Mouse (Mus musculus) erythroid progenitor cell, adult 5-6 weeks (primary cell): ENCODE data around the gene Aldh8a1. TPM values are rescaled to one million over a fixed set of nuclear protein-coding genes. Genes with fewer than 3 reads are reported as not detected.

ENCODE experiments used
- ATAC-seq: replicated peaks from 2 replicates; pipeline ENCODE4 v1.8.0; 2016; ENCODE audit warnings: moderate number of reproducible peaks, mild to moderate bottlenecking, moderate TSS enrichment, inconsistent platforms; ENCODE audit not compliant: poor library complexity, low FRiP score, severe bottlenecking
- total RNA-seq, 2 experiments: library from RNA; stranded (forward) in 1 of 2; stranded (reverse) in 1 of 2; fragments of 150-400 nt in 1 of 2; fragments of 186-747, 209-891 nt in 1 of 2; gene quantifications; 2 replicates each; pipeline versions ENCODE4 v1.2.3 to v1.2.4; 2015 to 2017; ENCODE audit warnings: low replicate concordance in 2 of 2

Aldh8a1 gene
- total RNA-seq, 2 experiments from 2014 or later = not detected

DNA sequence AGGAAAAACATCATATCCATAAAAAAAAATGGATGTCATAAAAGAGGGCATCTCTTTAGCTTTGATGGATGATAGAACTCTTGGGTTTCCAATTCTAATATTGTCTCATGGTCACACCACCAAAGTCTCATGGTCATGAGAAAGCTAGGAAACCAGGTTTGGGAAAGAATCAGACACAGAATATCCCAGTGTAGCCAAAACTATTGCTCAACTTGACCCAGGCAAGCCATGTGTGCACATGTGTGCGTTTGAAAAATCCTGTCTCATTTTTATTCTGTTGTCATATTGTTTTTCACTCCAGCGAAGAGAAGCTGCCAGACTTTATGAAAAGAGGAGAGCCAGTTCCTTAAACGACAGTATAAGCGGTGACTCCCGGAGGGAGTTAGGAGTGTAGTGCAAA is 33.6 kb downstream of the Aldh8a1 start:
- no peak for ATAC-seq

GRCm38 (mm10) chr10:21411621-21412205 is 34.6 kb downstream of the Aldh8a1 start:
- no peak for ATAC-seq

GRCm38 (mm10) chr10:21415031-21415430 is 37.9 kb downstream of the Aldh8a1 start:
- ATAC-seq = no peak

GRCm38 (mm10) chr10:21416184-21416583 is 39.1 kb downstream of the Aldh8a1 start:
- no peak for ATAC-seq

GRCm38 (mm10) chr10:21419188-21419587 is 42.1 kb downstream of the Aldh8a1 start:
- no peak for ATAC-seq

DNA sequence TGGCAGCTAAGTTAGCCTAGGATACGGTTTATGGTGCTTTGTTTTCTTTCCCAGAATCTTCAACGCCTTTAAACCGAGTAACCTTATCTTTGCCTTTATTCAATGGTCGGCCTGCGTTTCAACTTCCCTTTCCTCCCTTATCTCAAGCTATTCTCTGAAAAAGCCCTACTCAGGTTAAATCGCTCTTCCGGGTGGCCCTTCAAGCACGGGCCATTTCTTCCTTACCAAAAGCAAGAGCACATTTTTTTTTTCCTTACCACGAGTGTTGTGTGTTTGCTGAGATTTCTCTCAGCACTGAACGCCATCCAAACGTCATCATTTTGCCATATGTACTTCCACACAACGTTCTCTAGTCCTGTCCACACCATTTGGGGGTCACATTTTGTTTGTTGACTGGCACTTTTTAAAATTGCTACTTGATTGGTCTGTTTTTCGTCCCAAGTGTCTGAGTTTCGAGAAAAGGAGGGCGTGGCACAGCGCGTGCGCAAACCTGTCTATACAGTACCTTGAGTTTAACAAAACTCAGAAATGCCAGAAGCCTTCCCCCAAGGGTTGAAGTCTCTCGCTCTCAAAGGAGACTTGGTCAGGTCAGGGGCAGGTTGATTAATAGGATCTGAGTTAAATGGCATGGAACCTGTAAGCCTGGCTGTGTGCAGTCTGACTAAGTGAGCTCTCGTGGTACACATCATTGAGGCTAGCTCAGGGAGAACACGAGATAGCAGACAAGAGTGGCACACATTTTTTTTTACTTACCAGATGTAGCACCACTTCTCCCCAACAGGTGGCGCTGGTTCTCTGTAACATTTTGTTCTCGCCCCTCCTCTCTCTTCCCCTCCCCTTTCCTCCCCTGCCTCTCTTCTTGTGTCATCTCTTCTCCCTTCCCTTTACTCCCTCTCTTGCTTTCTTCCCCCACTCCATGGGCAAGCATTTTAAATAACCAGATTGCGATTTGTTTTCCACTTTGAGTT is 43.6 kb downstream of the Aldh8a1 start:
- no peak for ATAC-seq

DNA sequence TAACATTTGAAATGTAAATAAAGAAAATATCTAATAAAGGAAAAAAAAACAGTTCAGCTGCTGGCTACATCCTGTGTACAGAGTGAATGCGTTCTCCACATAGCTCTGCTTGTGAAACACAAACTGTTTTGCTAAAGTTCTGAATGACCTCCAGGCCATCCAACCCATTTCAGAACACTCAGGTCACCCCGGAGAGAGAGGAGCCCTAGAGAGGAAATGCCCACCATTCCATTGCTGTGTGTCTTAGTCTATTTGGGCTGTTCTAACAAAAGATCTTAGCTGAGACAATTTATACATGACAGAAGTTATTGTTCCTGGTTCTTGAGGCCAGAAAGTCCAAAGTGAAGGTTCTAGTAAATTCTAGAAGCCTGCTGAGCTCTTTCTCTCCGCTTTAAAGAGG is 49.4 kb downstream of the Aldh8a1 start:
- no peak for ATAC-seq

GRCm38 (mm10) chr10:21427996-21428395 is 50.9 kb downstream of the Aldh8a1 start:
- ATAC-seq = no peak

- no peak for ATAC-seq
Measured at GRCm38 (mm10) chr10:21439268-21439667, 62.2 kb downstream of the Aldh8a1 start.

GRCm38 (mm10) chr10:21441020-21441419 is 63.9 kb downstream of the Aldh8a1 start:
- no peak for ATAC-seq

GRCm38 (mm10) chr10:21441690-21442089 is 64.6 kb downstream of the Aldh8a1 start:
- ATAC-seq = no peak

DNA sequence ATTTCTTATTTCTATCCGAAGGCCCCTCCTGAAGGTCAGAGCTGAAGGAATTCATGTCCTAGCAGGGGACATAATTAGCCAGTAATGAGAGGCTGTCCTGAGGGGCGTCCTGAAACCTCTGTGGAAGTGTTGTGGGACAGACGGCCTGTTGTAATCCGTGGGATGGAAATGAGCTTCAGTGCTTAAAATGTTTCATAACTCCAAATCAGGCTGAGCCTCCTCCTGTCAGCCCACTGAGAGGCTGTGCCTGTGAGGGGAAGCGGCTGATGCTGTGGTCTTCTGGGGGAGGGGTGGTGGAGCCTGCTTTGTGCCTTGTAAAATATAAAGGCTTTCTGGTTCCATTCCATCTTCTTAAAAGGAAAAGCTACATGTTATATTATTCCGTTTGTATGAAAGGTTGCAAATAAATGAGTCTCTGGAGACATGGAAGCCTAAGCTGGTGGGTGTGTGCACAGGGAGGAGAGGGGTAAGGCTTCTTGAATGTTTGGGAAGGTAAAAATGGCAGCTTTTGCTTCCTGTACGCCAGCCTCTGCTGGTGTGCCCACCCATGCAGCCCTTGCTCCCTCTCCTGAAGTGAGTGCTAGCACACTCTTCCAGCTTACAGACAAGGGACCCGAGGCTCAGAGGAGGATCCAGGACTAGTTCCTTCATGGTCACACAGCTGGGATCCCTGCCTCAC is 66.7 kb downstream of the Aldh8a1 start:
- no peak for ATAC-seq

DNA sequence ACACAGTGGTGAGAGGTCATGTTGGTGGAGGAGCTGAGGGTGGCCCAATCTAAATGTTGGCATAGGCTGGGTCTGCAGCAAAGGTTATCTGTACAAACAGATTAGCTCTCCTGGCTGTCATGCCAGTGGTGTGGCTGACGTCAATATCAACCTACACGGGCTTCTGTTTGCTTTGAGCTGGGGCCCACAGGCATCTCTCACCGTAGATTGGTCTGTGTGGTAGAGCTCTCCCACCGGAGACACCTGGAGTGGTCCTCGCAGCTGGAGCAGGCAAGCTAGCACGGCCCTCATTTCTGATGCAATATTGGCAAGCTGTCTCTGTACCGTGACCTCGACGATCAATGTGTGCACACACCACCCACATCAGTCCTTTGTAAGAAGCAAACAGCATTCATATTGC is 67.3 kb downstream of the Aldh8a1 start:
- no peak for ATAC-seq

Other genes with a start within 250 kb of the Aldh8a1 start
- gene Myb, start 216.3 kb upstream of the Aldh8a1 start, total RNA-seq (2015; ENCODE audit: low replicate concordance) = 93.7 and 126 TPM in 2 replicates
- 43.9 and 54.2 TPM in 2 replicates for gene Myb, start 216.3 kb upstream of the Aldh8a1 start, total RNA-seq (2017; ENCODE audit: low replicate concordance)
- gene Hbs1l, start 81.3 kb upstream of the Aldh8a1 start, total RNA-seq (2015; ENCODE audit: low replicate concordance) = 85.9 and 87.6 TPM in 2 replicates
- 76.3 and 120 TPM in 2 replicates for gene Hbs1l, start 81.3 kb upstream of the Aldh8a1 start, total RNA-seq (2017; ENCODE audit: low replicate concordance)
- gene 1700020N01Rik, start 215.9 kb downstream of the Aldh8a1 start, total RNA-seq (2015; ENCODE audit: low replicate concordance) = not detected in 2 replicates
- not detected in 2 replicates for gene 1700020N01Rik, start 215.9 kb downstream of the Aldh8a1 start, total RNA-seq (2017; ENCODE audit: low replicate concordance)